ENCODE assay signal across 28 mouse cellular contexts in genomic region chr17:34314286-34314685, GRCm38 (mm10). TPM values are rescaled to one million over a fixed set of nuclear protein-coding genes. Genes with fewer than 3 reads are reported as not detected.
"Had no signal": no experiment of that assay in that cellular context is flagged by ENCODE, and none has a peak within 500 bp of the region (broad histone marks: within the 10 kb centered on the region; RNA-seq: fewer than 3 reads in every experiment).

No protein-coding gene starts in this region.

- H3K4me2 ChIP-seq: liver, embryonic 13.5 days; midbrain, embryonic 11.5 days; neural tube, embryonic 12.5 days; neural tube, embryonic 15.5 days; stomach, embryonic 15.5 days had no signal

- H3K4me3 ChIP-seq: liver, embryonic 13.5 days; neural tube, embryonic 12.5 days; neural tube, embryonic 15.5 days; stomach, embryonic 15.5 days had no signal

- H3K27me3 ChIP-seq: liver, embryonic 13.5 days; neural tube, embryonic 12.5 days; neural tube, embryonic 15.5 days; stomach, embryonic 15.5 days had no signal

- H3K36me3 ChIP-seq: liver, embryonic 13.5 days; neural tube, embryonic 12.5 days; neural tube, embryonic 15.5 days; stomach, embryonic 15.5 days had no signal

- DNase-seq: kidney, postnatal 36 days; left cerebral cortex, postnatal 4 days; liver, embryonic 13.5 days; lung, adult 2 months; lung, postnatal 14 days; lung, postnatal 4 days; midbrain, embryonic 14.5 days; right cerebral cortex, adult 18-20 months; right cerebral cortex, postnatal 14 days; right cerebral cortex, postnatal 4 days; thymus, postnatal 25 days had no signal

- H3K9ac ChIP-seq: liver, embryonic 13.5 days; neural tube, embryonic 12.5 days; neural tube, embryonic 15.5 days; stomach, embryonic 15.5 days had no signal

- H3K9me3 ChIP-seq: liver, embryonic 13.5 days; neural tube, embryonic 12.5 days; neural tube, embryonic 15.5 days; stomach, embryonic 15.5 days had no signal

- H3K4me1 ChIP-seq: liver, embryonic 13.5 days; stomach, embryonic 15.5 days had no signal

- H3K27ac ChIP-seq: liver, embryonic 13.5 days; neural tube, embryonic 12.5 days; neural tube, embryonic 15.5 days; stomach, embryonic 15.5 days had no signal

RNA-seq across cellular contexts. Expression of gene H2-Eb2, which starts 11.2 kb away (rescaled TPM):
- total RNA-seq: layer of hippocampus, adult 18-20 months; layer of hippocampus, postnatal 14 days; left cerebral cortex, adult 8-10 months; left cerebral cortex, postnatal 14 days; left cerebral cortex, postnatal 4 days had no signal
- polyA plus RNA-seq: intestine, embryonic 14.5 days; intestine, postnatal 0 days; limb, embryonic 14.5 days; liver, embryonic 13.5 days; liver, embryonic 16.5 days; midbrain, embryonic 11.5 days; midbrain, embryonic 14.5 days; neural tube, embryonic 12.5 days; stomach, embryonic 15.5 days had no signal

RNA-seq across cellular contexts. Expression of gene H2-Aa, which starts 26.7 kb away (rescaled TPM):
- polyA plus RNA-seq: midbrain, embryonic 11.5 days had no signal

RNA-seq across cellular contexts. Expression of gene Btnl2, which starts 40.3 kb away (rescaled TPM):
- total RNA-seq: megakaryocyte progenitor cell, adult 5-6 weeks; megakaryocyte-erythroid progenitor cell, adult 5-6 weeks; midbrain, postnatal 0 days had no signal
- polyA plus RNA-seq: kidney, embryonic 16.5 days; liver, adult 2 months; midbrain, embryonic 14.5 days; midbrain, postnatal 0 days; neural tube, embryonic 12.5 days; neural tube, embryonic 15.5 days had no signal
